Mouse (Mus musculus) natural killer cell, adult 2 months (primary cell): ENCODE measurements at regions not wholly inside any gene's neighbourhood (a gene's known extent, or its start where the extent isn't known, plus 50 kb on each side); places are given as distances from the start of the nearest gene placed in this dataset.
A peak's percentile ranks its signal among the peaks of the same experiment; 100 is the strongest.
"Not testable (repeated sequence)": the region's sequence is repeated elsewhere in the genome, so short reads cannot be mapped to it uniquely, and the experiment has no call there.

Experiments
- DNase-seq, 2 experiments: peaks; one replicate each; pipeline ENCODE4 v3.0.0; 2022; ENCODE audit warnings: low spot score in 2 of 2

DNA sequence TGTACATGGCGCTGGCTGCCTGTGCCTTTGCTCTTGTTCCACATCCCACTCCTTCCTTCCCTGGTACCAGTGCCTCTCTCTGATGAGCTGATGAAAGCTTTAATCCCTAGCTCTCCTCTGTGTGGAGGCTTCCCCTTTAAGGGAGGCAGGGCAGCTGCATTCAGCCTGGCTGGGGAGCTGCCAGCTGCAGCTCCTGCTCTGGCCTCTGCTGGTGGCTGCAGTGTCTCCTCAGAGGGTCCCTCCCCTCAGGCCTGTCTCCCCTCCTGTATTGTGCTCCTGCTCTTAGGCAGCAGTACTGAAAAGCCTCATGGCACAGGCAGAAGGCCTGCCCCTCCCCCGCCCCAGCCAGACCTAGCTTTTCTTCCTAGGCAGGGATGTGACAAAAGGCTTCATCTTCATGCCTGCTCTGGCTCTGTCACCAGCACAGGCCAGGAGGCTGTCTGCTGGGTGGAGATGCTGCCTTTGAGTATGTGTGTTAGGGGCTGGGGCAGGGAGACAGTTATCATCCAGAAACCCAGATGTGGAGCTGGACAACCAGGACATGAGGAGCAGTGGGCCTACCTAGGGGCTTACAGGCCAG is 97.7 kb upstream of the Zcchc13 start:
- DNase-seq, result not testable (repeated sequence)

- DNase-seq, result no peak
These were observed 97.1 kb upstream of the Zcchc13 start for GRCm38 (mm10) chrX:103533306-103533705.

- no peak for DNase-seq
These were observed 96.6 kb upstream of the Zcchc13 start for GRCm38 (mm10) chrX:103533831-103534230.

GRCm38 (mm10) chrX:103546490-103547202 is 83.7 kb upstream of the Zcchc13 start:
- DNase-seq, result no peak

DNA sequence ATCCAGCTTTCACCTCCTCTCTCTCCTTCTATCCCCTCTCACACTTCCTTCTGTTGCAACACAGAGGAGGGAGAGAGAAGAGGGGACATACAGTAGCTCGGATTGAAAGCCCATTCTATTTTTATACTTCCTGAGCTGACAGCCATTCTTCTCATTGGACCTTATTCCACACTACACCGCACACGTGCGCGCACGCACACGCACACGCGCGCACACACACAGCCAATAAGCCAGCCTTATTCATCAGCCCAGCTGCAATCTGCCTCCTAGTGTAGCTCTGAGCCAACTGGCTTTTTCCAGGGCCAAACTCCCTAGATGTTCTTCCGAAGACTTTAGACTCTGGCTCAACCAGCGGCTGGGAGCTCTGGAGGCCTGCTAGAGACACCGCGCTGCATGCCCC is 79.1 kb upstream of the Zcchc13 start:
- DNase-seq, result no peak

- no peak for DNase-seq
These were observed 77.2 kb upstream of the Zcchc13 start for GRCm38 (mm10) chrX:103553196-103553595.

GRCm38 (mm10) chrX:103553605-103554004 is 76.8 kb upstream of the Zcchc13 start:
- DNase-seq, result no peak

- DNase-seq, result peak in 1 of 2 experiments; percentile 1
These were observed 75.1 kb upstream of the Zcchc13 start for GRCm38 (mm10) chrX:103555041-103555986.

GRCm38 (mm10) chrX:103556046-103556445 is 74.3 kb upstream of the Zcchc13 start:
- no peak for DNase-seq

DNA sequence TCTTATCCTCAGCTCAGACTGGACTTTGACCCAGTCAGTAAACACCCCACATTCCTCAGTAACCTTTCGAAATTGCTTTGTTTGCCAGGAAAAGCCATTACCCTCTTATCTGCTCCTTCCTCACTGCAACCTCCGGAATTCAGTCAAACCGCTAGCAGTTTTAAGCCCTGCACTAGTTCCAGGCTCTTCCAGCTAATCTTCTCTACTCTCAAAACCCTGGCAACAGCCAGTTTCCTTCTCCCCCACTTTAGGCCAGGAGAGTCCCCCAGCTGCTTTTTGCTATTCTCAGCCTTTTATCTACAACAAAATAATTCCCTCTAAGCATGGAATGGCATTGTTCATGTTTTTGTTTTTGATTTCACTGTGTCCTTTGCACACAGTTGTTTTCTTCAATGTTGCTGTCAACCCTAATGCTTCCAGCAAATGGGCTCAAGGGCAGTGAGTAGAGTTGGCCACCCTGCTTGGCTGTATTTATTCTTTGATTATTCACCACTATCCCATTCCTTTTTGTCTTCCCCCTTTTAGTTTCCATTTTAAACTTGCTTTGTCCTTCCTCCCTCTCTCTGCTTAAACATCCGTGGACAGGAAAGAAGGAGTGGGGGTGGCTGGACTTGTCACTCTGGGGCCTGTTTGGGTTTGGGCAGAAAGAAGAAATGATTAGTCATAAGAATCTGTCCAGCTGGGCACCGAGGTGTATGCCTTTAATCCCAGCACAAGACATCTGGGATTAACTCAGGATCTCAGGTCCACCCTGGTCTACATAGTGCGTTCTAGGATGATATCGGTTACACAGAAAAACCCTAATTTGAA is 73.5 kb upstream of the Zcchc13 start:
- DNase-seq, result no peak

GRCm38 (mm10) chrX:103557496-103557895 is 72.9 kb upstream of the Zcchc13 start:
- no peak for DNase-seq

- DNase-seq, result no peak
These were observed 66.7 kb upstream of the Zcchc13 start for GRCm38 (mm10) chrX:103563531-103564246.

DNA sequence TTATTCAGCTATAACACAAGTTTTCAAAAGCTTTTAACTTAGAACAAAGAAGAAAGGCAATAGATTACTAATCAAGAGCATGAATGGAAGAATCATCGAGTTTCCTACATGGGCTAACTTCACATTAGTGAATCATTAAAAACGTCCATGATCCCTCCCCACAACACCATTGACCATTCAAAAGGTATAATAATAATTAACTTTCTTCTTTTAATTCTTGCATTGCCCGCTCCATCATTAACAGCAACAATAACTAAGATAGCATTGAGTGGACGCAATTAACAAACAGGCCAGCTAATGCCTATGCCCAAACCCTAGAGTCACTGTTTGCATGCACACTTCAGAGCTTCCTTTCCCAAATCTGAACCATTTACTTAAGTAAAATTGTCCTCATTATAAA is 57.0 kb upstream of the Zcchc13 start:
- no peak for DNase-seq

DNA sequence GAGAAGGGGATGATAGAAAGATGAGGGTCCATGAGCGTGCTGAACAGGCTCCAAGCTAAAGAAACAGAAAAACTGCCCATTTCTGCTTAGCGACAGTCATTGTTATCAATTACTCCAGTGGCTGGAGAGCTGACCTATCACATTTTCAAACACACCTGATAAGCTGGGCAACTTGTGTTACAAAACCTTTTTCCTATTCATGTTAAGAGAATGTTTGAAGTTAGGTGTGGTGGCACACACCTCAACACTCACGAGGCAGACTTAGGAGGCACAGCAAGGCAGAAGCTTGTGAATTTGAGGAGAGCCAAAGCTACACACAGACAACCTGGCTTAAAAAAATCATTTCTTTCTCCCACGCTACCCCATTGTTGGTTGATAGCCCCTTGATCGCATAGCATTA is 50.9 kb upstream of the Zcchc13 start:
- DNase-seq, result no peak
